Mouse (Mus musculus): Measurements from ENCODE around the gene Myh7.
"Not testable (repeated sequence)": the region's sequence is repeated elsewhere in the genome, so short reads cannot be mapped to it uniquely, and the experiment has no call there.

Gene Myh7

DNA sequence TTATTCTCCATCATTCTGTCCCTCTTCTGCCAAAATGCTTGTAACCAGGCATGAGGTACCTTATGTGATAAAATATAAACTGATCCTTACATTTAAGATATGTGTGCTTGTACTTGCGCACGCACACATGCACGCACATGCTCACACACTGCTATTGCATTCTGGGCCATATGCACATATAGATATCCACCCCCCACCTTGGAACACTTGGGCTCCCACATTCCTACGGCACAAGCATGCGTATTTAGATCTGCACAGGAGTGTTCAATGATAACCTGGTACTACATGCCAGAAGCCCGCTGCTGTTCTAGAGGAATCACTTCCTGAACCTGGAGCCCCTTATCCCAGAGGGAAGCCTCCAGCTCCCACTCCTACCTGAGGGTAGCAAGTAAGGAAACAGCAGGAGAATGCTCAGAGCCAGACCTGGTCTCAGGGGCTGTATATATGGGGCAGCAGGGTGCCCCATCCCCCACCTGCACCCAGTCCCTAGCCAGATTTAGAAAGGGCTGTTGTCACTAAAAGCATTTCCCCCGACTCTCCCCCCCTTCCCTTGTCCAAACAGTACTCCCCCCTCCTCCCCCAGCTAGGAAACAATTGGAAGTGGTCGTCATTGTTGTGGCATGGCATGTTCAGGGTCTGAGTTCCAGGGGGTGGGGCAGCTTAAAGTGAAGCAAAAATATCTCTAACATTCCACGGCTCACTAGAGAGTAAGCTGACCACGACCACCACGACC, at the start of gene Myh7:
Gene Myh7, minus strand, starts transcription at position 491 of the 733 bp plus-strand sequence.
- no peak for DNase-seq (ENCODE audit: low spot score in 2 of 2)

GRCm38 (mm10) chr14:55043694-55044093, 49.3 kb upstream of the Myh7 start:
- not testable (repeated sequence) for DNase-seq (ENCODE audit: low spot score in 2 of 2)

DNA sequence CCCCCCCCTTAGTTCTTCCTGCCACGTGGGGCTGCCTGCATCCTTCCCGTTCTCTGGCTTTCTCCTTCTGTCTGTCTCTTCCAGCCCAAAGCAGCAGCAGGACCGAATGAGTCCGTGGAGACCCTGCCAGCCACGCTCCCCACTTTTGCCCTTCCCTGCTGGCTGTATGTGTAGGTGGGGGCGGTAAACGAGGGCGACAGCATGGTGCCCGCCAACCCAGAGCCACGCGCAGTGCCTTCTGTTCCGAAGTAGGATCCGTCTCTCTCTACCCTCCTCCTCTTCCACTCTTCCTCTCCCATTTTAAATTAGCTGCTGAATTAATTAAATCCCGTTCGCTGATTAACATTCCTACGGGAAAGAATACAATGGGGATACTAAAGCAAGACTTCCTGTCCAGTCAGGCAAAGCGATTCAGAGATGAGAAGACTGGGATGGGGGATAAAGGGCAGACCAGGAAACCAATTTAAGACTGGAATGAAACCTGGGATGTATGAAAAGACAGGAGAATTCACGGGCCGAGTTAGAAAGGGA, 38.3 kb upstream of the Myh7 start:
- DNase-seq (ENCODE audit: low spot score in 2 of 2), result no peak

DNA sequence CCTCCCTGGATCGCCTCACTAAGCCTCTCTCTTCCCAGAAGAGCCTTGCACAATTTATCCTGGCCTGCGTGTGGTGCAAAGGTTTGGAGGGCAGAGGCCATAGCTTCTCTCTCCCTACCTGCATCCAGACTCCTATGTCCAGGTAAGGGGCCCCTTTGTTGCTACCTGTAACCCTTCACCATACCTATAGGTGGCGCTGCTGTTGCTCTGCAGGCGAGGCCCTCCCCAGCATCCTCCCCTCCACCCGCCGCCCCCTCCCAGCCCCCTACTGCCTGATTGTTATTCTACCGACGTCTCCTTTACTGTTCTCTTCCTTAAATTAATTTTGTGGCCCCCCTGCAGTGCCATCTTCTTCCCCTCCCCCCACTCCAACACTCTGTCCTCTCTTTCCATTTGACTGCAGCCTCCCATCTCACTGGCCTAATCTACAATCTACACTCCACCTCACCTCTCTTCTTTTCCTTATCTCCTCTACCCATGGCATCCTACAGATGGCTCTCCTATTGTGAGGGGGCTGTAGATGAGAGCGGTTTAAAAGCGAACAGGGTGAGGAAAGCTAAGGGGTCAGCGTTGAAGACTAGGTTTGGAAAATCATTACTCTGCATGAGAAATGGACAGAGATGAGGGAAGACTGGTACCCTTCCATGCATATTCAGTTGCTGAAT, 34.7 kb upstream of the Myh7 start:
- no peak for DNase-seq (ENCODE audit: low spot score in 2 of 2)

DNA sequence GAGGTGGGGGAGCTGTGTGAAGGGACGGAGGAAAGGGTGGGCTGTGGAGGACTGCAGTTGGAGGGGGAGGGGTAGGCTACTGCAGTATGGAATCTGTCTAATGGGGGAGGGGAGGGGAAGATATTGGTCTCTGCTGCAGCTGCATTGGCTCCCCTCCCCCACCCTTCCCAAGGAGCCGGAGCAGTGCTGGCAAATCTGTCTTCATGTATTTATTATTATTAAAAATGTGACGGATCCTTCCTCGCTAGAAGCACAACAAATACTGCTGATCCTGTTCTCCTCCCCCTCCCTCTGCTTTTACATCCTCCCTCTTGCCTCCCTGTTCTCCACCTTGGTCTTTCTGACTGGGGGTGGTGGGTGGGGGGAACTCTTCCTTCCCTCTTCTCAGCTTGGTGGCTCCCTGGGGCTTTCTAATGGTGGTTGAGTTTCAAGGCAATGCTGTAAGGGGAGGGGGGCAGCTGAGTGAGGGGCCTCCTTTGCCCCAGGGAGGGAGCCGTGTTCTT, 34.0 kb upstream of the Myh7 start:
- no peak for DNase-seq (ENCODE audit: low spot score in 2 of 2)

- DNase-seq (ENCODE audit: low spot score in 2 of 2), result no peak
These were observed 33.2 kb upstream of the Myh7 start for GRCm38 (mm10) chr14:55027653-55028052.

DNA sequence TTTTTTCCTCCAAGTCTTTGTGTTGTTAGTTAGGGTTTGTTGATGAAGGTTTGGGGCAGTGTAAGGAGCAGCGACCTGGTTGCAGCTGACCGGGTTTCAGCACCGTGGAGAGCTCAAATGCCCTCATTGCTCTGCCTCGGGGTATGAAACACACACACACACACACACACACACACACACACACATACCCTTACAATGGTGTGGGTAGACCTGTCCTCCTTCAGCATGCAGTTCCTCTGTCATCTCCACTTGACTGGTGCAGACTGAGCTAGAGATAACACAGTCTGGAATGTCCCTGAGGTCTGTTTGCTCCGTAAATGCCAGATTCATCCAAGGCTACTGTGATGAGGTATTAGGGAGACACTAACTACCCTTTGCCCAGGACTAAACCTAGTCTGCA, 32.8 kb upstream of the Myh7 start:
- DNase-seq (ENCODE audit: low spot score in 2 of 2), result no peak

DNA sequence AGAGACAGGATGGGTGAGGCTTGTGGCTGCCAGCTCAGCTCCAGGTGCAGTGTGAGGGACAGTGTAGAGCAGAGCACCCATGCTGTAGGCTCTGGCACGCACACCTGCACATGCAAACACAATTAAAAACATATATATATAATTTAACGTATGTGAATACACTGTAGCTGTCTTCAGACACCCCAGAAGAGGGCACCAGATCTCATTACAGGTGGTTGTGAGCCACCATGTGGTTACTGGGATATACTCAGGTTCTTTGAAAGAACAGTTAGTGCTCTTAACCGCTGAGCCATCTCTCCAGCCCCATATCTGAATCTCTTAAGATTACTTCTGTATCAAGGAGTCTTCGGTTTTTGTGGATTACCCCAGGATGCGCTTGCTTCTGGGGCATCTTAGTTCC, 31.1 kb upstream of the Myh7 start:
- DNase-seq (ENCODE audit: low spot score in 2 of 2), result no peak

DNA sequence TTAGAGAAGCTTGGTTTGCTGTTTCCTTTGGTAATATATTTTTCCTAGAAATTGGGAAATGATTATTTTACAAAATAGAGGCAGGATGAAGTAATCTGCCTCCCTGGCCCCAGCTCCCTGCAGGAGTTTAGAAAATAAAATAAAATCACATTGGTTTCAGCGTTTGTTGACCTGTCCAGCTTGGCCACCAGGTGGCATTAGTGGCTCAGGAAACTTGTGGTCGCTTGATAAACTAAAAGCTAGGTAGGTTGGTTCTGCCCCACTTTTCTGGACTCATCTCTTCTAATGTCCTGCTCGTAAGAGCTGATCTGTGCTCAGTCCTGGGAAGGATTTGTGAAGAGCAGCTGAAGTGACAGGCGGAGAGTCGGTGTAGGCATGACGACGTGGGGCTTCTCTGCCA, 29.8 kb upstream of the Myh7 start:
- peak in 1 of 2 experiments; percentile 25 for DNase-seq (ENCODE audit: low spot score in 2 of 2)

- DNase-seq (ENCODE audit: low spot score in 2 of 2), result no peak
These were observed 28.6 kb upstream of the Myh7 start for GRCm38 (mm10) chr14:55023011-55023410.

GRCm38 (mm10) chr14:55020394-55020793, 26.0 kb upstream of the Myh7 start:
- no peak for DNase-seq (ENCODE audit: low spot score in 2 of 2)

DNA sequence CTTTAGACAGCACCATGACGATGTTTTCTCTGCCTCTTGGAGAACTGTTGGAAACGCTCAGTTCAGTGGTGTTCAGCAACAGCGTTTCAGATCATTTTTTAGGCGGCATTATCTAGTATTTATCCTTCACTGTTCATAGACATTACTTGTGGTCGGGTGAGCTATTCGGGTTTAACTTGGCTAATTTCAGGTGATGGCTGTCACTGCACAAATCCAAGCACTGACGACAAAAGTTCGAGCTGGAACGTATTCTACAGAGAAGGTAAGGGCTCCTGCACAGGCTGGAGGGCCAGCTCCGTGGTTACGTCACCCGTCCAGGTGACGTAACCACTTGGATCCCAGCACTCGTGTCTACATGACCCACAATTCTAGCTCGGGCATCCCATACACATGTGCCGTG, 22.4 kb upstream of the Myh7 start:
- DNase-seq (ENCODE audit: low spot score in 2 of 2), result no peak

DNA sequence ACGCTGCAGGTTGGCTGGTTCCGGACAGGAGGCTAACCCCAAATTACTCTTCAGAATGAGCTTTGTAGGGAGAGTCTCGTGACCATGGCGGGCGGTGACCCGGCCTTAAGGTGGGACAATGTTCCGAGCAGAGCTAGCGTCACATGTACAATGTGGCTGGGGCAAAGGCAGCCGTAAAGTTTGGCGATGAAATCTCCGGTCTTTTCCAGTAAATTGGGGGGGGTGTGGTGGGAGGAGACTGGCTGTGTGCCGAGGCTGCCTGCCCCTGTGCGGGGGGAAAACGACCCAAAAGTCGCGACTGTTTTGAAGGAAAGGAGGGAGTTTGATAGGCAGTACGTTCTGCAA, 21.3 kb upstream of the Myh7 start:
- DNase-seq (ENCODE audit: low spot score in 2 of 2), result no peak

GRCm38 (mm10) chr14:55014991-55015766, 20.8 kb upstream of the Myh7 start, which contains the start of gene Ngdn:
TSS of gene Ngdn (plus strand) at chr14:55015454.
- peak; percentile 95 to 98 for DNase-seq (ENCODE audit: low spot score in 2 of 2)

- DNase-seq (ENCODE audit: low spot score in 2 of 2), result no peak
These were observed 20.2 kb upstream of the Myh7 start for GRCm38 (mm10) chr14:55014591-55014990.

GRCm38 (mm10) chr14:55011116-55011515, 16.7 kb upstream of the Myh7 start:
- DNase-seq (ENCODE audit: low spot score in 2 of 2), result no peak

- no peak for DNase-seq (ENCODE audit: low spot score in 2 of 2)
These were observed 14.0 kb upstream of the Myh7 start for GRCm38 (mm10) chr14:55008417-55008816.

DNA sequence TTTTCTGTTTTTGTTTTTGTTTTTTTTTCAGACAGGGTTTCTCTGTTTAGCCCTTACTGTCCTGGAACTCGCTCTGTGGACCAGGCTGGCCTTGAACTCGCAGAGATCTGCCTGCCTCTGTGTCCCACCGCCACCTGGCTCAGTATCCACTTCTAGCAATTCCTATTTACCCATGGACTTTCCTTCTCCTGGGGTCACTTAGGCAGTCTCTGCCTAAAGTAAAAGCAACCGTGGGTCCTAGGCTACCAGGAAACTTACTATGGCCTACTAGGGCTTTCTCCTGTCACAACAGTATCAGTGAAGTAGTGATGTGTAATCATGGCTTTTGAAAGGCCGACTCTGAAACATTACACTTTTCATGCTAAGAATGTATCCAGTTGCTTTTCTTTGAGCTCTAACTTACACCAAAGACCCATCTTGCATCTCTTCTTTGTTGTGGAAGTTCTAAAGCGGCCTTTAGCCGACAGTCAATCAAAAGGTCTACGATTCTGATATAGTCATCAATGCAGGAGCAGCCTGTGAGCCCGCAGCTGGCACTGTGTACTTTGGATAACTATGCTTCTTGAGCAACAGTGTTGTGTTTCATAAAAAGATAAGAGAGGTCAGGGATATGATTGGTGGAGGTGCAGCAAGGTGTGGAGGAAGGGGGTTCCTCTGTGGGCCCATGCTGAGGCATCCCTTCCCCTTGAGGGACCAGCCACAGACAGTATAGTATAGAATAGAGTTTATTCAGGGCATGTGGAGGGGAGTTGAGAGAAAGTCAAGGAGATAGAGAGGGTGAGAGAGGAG, 12.9 kb upstream of the Myh7 start:
- no peak for DNase-seq (ENCODE audit: low spot score in 2 of 2)

DNA sequence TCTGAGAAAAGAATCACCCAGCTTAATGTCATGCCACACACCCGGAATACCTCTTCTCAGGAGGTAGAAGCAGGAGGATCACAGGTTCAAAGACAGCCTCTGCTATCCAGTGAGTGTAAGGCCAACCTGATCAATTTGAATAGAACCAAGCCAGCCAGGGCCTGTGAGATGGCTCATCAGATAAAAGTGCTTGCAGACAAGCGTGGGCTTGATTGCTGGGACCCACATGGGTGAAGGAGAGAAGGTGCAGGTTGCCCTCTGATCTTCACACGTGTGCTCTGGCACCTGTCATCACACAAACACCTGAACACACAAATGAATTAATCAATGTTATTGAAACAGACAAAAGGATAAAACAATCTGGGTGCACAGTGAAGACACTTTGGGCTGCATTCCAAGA, 12.1 kb upstream of the Myh7 start:
- no peak for DNase-seq (ENCODE audit: low spot score in 2 of 2)

DNA sequence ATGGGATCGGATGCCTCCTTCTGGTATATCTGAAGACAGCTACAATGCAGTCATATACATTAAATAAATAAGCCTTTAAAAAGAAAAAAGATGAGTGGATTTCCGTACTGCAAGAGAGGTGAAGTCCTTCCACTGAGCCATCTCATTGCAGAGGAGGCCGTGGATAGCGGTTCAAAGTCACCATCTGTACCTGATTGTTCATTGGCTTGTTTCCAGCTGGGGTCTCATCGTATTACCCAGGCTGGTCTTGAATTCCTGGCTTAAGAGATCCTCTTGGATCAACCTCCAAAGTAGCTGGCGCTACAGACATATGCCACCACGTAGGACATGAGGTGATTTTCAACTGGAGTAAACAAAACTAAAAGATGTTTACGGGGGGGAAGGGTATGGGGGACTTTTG, 11.5 kb upstream of the Myh7 start:
- DNase-seq (ENCODE audit: low spot score in 2 of 2), result no peak

DNA sequence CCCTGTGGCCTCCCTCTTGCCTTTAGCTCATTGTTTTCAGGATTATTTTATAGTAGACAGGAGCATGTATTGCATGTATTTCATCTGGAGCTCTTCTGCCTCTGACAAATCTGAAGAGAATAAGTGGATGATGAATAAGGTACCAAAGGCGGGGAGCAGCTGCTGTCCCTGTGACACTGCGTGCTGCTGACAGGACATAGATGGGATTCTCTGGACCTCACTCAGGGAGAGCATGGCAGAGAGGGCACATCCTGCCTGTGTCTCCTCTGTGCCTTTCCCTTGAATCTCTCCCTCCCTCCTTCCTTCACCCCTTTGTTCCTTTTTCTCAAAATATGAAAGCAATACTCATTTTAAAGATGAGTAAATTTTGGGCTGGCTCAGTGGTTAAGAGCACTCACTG, 11.1 kb upstream of the Myh7 start:
- DNase-seq (ENCODE audit: low spot score in 2 of 2), result no peak
